Mouse (Mus musculus): Measurements from ENCODE around the gene Prl8a6.

Prl8a6 gene

GRCm38 (mm10) chr13:27438588-27438987 lies at the start of gene Prl8a6:
Prl8a6 (minus strand) TSS chr13:27438688.
- in situ Hi-C loops (cut with MboI, MseI) = no loop called here

GRCm38 (mm10) chr13:27433159-27433558 lies 5.3 kb downstream of the Prl8a6 start:
- in situ Hi-C loops (cut with MboI, MseI) = no loop called here

GRCm38 (mm10) chr13:27413640-27414039 lies 24.8 kb downstream of the Prl8a6 start:
- in situ Hi-C loops (cut with MboI, MseI) = no loop called here

- in situ Hi-C loops (cut with MboI, MseI) = no loop called here
Observed at GRCm38 (mm10) chr13:27399061-27399724, 39.3 kb downstream of the Prl8a6 start.

DNA sequence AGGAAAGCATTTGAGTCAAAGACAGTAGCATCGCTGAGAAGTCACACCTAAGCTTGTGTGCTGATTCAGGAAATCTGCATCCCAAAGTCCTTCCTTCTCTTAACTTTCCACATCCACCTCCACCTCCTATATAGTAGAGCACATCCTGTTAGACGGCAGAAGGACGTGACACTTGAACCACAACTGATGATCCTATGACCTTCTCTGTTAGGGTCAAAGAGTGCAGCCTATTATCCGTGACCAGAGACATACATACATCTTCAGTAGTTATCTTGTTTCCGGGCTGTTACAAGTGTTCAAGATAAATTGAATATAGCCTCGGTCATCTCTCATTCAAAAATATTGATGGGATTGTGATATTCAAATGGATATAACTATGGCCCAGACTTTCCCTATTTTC lies 47.7 kb downstream of the Prl8a6 start, which contains the start of gene Prl2b1:
Prl2b1 (minus strand) TSS at position 101 of the 400 bp plus-strand sequence.
- in situ Hi-C loops (cut with MboI, MseI) = no loop called here

All from regulatory T cell (primary cell).